Mouse (Mus musculus): Measurements from ENCODE around the gene Mphosph9. TPM values are rescaled to one million over a fixed set of nuclear protein-coding genes. Genes with fewer than 3 reads are reported as not detected.
"Not testable (repeated sequence)": the region's sequence is repeated elsewhere in the genome, so short reads cannot be mapped to it uniquely, and the experiment has no call there.

Mphosph9 gene
- polyA plus RNA-seq, 1 experiment from 2014 or later, result 2.9 TPM

DNA sequence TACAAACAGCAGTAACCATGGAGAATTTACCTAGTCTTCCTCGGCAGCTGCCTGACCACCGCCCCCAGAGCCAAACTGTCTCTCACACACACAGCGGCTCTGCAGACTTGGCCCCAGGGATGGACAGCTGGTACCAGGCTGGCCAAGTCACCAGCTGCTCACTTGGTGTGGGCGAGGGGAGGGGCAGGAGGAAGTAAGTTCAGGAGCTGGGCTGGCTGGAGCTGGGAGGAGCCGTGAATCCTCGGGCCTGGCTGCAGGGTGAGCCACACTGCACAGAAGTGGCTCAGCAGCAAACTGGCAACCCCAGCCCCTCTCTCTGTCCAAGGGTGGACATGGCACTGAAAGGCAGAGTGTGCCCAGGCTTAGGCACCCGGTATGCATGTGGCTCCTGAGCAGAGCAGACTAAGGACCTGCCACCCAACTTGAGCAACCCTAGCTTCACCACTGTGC is 23.4 kb upstream of the Mphosph9 start:
- ATAC-seq (ENCODE audit: low FRiP score, low TSS enrichment) (peak; percentile 52), DNase-seq (ENCODE audit: low spot score) (peak; percentile 84)
- Histone ChIP-seq H3K4me3 (ENCODE audit: low read depth, low read length) (0 out of 2 replicates have a peak overlapping the region, but pooled peaks have one; percentile 4), H3K4me1 (replicated peaks; ENCODE audit: control insufficient read depth, insufficient read depth) (peaks cover 10% of the 10 kb centered on the region), H3K27me3 (ENCODE audit: control insufficient read depth, insufficient read depth, low read length) (no peaks in the 10 kb centered on the region), H3K9ac (ENCODE audit: low read length) (peak overlapping the region; percentile 96; the same call in 1 of the 2 replicates), H3K9me3 (ENCODE audit: control insufficient read depth, low read length) (no peaks in the 10 kb centered on the region), H3K36me3 (ENCODE audit: control insufficient read depth, insufficient read depth, low read length) (peaks cover 16% of the 10 kb centered on the region), H3K27ac (replicated peaks) (peak overlapping the region; percentile 98), H3K4me2 (replicated peaks; ENCODE audit: low read depth) (peak overlapping the region; percentile 88)
- WGBS, result 15% methylated on average over 7 of the region's 7 CpGs
- TF ChIP-seq EP300 (optimal IDR thresholded peaks at IDR 0.05), result no peak

DNA sequence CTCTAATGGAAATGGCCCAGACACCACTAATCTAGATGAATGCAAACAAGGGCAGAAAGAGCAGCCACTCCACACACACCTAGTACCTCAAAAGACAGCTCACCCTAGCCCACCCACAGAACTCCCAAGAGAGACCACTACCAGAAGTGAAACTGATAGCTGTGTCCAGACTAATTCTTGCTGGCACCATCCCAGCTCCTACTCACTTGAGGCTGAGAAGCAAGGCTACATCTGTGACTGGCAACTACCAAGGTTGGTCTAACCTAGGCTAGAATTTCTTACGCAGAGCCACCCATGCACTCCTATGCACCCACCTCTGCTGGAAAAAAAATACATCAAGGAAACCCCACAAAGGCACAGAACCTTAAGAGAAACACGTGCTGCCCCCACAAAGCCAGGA is 22.6 kb upstream of the Mphosph9 start:
- TF ChIP-seq EP300 (optimal IDR thresholded peaks at IDR 0.05), result no peak
- TF ChIP-seq CTCF (IDR thresholded peaks at IDR 0.05; ENCODE audit: low read depth), result no peak
- peaks cover 10% of the 10 kb centered on the region for H3K4me1 ChIP-seq (replicated peaks; ENCODE audit: control insufficient read depth, insufficient read depth)
- H3K36me3 ChIP-seq (ENCODE audit: control insufficient read depth, insufficient read depth, low read length), result peaks cover 17% of the 10 kb centered on the region
- no peaks in the 10 kb centered on the region for H3K27me3 ChIP-seq (ENCODE audit: control insufficient read depth, insufficient read depth, low read length)
- no peak for DNase-seq (ENCODE audit: low spot score)
- H3K9ac ChIP-seq (ENCODE audit: low read length), result no peak overlapping the region
- ATAC-seq (ENCODE audit: low FRiP score, low TSS enrichment), result no peak
- no peak overlapping the region for H3K4me3 ChIP-seq (ENCODE audit: low read depth, low read length)
- no peak overlapping the region for H3K4me2 ChIP-seq (replicated peaks; ENCODE audit: low read depth)
- H3K27ac ChIP-seq (replicated peaks), result peak overlapping the region; percentile 98
- H3K9me3 ChIP-seq (ENCODE audit: control insufficient read depth, low read length), result no peaks in the 10 kb centered on the region
- 76% methylated on average over 2 of the region's 2 CpGs for WGBS

DNA sequence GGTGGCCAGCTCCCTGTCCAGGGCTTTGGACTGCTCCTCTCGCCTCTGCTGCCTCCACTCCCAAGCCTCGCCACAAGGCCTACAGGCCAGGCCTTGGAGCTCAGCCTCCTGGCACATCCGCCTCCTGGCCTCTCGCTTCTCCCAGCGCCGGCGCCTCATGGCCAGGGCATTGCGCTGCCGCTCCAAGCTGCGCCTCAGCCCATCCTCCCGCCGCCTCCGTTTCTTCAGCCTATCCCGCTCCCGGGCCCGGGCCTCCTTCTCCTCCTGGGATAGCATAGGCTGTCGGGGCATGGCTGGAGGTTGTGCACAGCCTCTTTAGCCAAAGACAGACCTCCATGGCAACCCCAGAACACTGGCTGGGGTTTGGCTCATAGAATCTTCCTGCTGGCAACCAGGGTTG is 21.4 kb upstream of the Mphosph9 start:
- Histone ChIP-seq H3K4me3 (ENCODE audit: low read depth, low read length) (no peak overlapping the region), H3K9ac (ENCODE audit: low read length) (no peak overlapping the region), H3K36me3 (ENCODE audit: control insufficient read depth, insufficient read depth, low read length) (peaks cover 20% of the 10 kb centered on the region), H3K4me2 (replicated peaks; ENCODE audit: low read depth) (no peak overlapping the region), H3K9me3 (ENCODE audit: control insufficient read depth, low read length) (no peaks in the 10 kb centered on the region), H3K27me3 (ENCODE audit: control insufficient read depth, insufficient read depth, low read length) (no peaks in the 10 kb centered on the region), H3K4me1 (replicated peaks; ENCODE audit: control insufficient read depth, insufficient read depth) (peaks cover 10% of the 10 kb centered on the region), H3K27ac (replicated peaks) (no peak overlapping the region)
- DNase-seq (ENCODE audit: low spot score) (no peak), ATAC-seq (ENCODE audit: low FRiP score, low TSS enrichment) (no peak)
- no peak for TF ChIP-seq EP300 (optimal IDR thresholded peaks at IDR 0.05)
- TF ChIP-seq CTCF (IDR thresholded peaks at IDR 0.05; ENCODE audit: low read depth), result no peak
- 91% methylated on average over 17 of the region's 17 CpGs for WGBS

DNA sequence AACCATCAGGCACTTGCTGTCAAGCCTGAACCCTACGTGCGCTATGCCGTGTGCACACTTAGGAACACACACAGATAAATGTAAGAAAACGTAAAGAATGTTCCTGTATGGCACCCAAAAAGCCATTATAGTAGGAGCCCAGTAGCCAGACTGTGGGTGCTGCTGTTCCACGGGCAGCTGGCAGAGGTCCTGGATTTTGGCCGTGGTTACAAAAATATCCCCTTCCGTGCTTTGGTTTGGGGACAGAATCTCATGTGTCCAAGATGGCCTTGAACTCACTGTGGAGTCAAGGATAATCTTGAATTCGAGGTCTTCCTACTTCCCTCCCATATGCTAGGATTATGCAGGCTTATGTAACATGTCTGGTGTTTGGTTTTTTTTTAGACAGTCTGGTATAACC is 15.1 kb upstream of the Mphosph9 start:
- H3K9ac ChIP-seq (ENCODE audit: low read length), result no peak overlapping the region
- no peak overlapping the region for H3K4me3 ChIP-seq (ENCODE audit: low read depth, low read length)
- DNase-seq (ENCODE audit: low spot score) (no peak), ATAC-seq (ENCODE audit: low FRiP score, low TSS enrichment) (no peak)
- WGBS, result 66% methylated on average over 8 of the region's 8 CpGs
- H3K4me2 ChIP-seq (replicated peaks; ENCODE audit: low read depth), result no peak overlapping the region
- no peaks in the 10 kb centered on the region for H3K27me3 ChIP-seq (ENCODE audit: control insufficient read depth, insufficient read depth, low read length)
- no peak overlapping the region for H3K27ac ChIP-seq (replicated peaks)
- no peaks in the 10 kb centered on the region for H3K4me1 ChIP-seq (replicated peaks; ENCODE audit: control insufficient read depth, insufficient read depth)
- TF ChIP-seq CTCF (IDR thresholded peaks at IDR 0.05; ENCODE audit: low read depth), result no peak
- no peak for TF ChIP-seq EP300 (optimal IDR thresholded peaks at IDR 0.05)
- peaks cover 11% of the 10 kb centered on the region; the same call in 1 of the 2 replicates for H3K36me3 ChIP-seq (ENCODE audit: control insufficient read depth, insufficient read depth, low read length)
- H3K9me3 ChIP-seq (ENCODE audit: control insufficient read depth, low read length), result no peaks in the 10 kb centered on the region

DNA sequence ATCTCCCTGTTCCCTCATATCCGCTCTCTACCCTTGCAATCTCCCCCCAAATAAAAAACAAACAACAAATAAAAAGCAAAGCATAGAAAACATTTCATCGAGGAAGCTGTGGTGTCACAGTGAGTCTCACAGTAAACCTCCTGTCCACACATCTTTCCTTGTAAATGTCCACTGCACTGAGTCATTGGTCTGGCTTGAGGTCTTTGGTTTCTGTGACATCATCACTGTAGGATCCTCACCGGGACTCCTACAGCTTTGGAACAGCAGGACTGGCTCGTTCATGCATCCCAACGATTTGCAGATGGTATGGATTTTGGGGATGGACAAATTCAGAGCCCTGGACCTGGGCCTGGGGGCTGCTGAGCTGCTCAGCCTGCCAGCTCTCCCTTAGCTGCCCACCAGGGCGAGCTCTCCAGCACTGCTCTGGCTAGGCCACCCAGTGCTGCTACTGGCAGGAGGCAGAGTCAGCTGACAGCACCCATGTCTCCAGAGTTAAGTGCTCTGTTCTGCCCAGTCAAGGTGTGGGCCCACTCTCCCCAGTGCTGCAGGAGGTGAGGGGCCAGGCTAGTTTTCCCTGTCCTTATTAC is 14.1 kb upstream of the Mphosph9 start:
- peaks cover 11% of the 10 kb centered on the region; the same call in 1 of the 2 replicates for H3K36me3 ChIP-seq (ENCODE audit: control insufficient read depth, insufficient read depth, low read length)
- H3K9me3 ChIP-seq (ENCODE audit: control insufficient read depth, low read length); H3K27me3 ChIP-seq (ENCODE audit: control insufficient read depth, insufficient read depth, low read length); H3K4me3 ChIP-seq (ENCODE audit: low read depth, low read length); H3K27ac ChIP-seq (replicated peaks); H3K4me2 ChIP-seq (replicated peaks; ENCODE audit: low read depth); H3K4me1 ChIP-seq (replicated peaks; ENCODE audit: control insufficient read depth, insufficient read depth); H3K9ac ChIP-seq (ENCODE audit: low read length): not testable (repeated sequence)
- ATAC-seq (ENCODE audit: low FRiP score, low TSS enrichment) (0 out of 2 replicates have a peak, but pooled peaks have one; percentile 30), DNase-seq (ENCODE audit: low spot score) (peak; percentile 21)
- peak; percentile 41 for TF ChIP-seq CTCF (IDR thresholded peaks at IDR 0.05; ENCODE audit: low read depth)
- WGBS, result 60% methylated on average over 6 of the region's 6 CpGs

DNA sequence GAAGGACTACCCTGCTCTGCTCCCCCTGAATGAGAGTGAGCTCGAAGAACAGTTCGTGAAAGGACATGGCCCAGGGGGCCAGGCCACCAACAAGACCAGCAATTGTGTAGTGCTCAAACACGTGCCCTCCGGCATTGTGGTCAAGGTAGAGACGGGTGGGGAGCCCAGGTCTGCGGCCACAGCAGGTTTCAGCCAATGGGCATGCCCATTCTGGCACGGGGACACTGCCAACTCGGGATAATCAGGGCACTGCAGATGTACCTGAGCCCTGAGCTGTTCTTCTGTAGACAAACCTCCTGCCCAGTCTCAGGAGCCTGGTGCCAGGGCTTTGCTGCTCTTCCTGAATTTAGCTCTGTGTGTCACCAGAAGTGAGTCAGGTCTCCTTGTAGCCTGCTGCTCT is 11.0 kb upstream of the Mphosph9 start:
- no peaks in the 10 kb centered on the region for H3K4me1 ChIP-seq (replicated peaks; ENCODE audit: control insufficient read depth, insufficient read depth)
- no peaks in the 10 kb centered on the region for H3K36me3 ChIP-seq (ENCODE audit: control insufficient read depth, insufficient read depth, low read length)
- no peak for TF ChIP-seq EP300 (optimal IDR thresholded peaks at IDR 0.05)
- TF ChIP-seq CTCF (IDR thresholded peaks at IDR 0.05; ENCODE audit: low read depth), result no peak
- H3K9me3 ChIP-seq (ENCODE audit: control insufficient read depth, low read length), result no peaks in the 10 kb centered on the region
- ATAC-seq (ENCODE audit: low FRiP score, low TSS enrichment), result no peak
- 84% methylated on average over 8 of the region's 8 CpGs for WGBS
- H3K4me2 ChIP-seq (replicated peaks; ENCODE audit: low read depth), result no peak overlapping the region
- no peak overlapping the region for H3K4me3 ChIP-seq (ENCODE audit: low read depth, low read length)
- no peak overlapping the region for H3K9ac ChIP-seq (ENCODE audit: low read length)
- DNase-seq (ENCODE audit: low spot score), result no peak
- no peaks in the 10 kb centered on the region for H3K27me3 ChIP-seq (ENCODE audit: control insufficient read depth, insufficient read depth, low read length)
- peak overlapping the region; percentile 24; the same call in 1 of the 2 replicates for H3K27ac ChIP-seq (replicated peaks)
